Mouse (Mus musculus) left cerebral cortex, postnatal 25 days (tissue): Measurements from ENCODE around the gene Plekhg3. TPM values are rescaled to one million over a fixed set of nuclear protein-coding genes. Genes with fewer than 3 reads are reported as not detected.

Experiments used
- DNase-seq, 2 experiments: peaks; one replicate each; pipeline ENCODE4 v3.0.0; 2022; ENCODE audit warnings: low spot score in 2 of 2, mixed read lengths in 1 of 2
- intact Hi-C: fragments of 180-260 bp; cut with DNase I; formaldehyde crosslinking; loops from one replicate; pipeline ENCODE4 v1.15.1; 2025
- microRNA-seq, 2 experiments: library from miRNA; unstranded; fragments of <30 nt; microRNA quantifications; one replicate each; pipeline ENCODE4 v1.2.0; 2022
- total RNA-seq, 2 experiments: library from RNA; stranded (reverse); gene quantifications; 2 replicates each; pipeline ENCODE4 v1.2.3; 2021

Gene Plekhg3
- total RNA-seq, 2 experiments from 2014 or later: 11.4 to 11.9 TPM

DNA sequence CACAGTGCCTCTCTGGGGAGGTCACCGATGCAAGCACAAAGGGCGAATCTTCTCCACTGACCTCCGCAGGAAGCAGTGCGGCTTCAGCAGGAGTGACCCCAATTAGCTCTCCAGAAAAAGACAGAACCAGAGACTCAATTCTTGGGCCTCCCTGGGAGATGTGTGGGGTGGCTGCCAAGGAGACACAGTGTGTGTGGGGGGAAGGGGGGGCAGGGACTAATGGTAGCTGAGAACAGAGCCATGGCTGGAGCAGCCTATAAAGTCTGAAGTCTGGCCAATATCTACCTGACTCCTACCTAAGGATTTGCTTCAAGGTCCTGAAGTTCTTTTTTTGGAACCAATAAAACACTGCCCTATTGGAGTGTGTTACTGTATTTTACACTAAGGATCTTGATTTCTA is 73.9 kb downstream of the Plekhg3 start:
- no peak for DNase-seq

DNA sequence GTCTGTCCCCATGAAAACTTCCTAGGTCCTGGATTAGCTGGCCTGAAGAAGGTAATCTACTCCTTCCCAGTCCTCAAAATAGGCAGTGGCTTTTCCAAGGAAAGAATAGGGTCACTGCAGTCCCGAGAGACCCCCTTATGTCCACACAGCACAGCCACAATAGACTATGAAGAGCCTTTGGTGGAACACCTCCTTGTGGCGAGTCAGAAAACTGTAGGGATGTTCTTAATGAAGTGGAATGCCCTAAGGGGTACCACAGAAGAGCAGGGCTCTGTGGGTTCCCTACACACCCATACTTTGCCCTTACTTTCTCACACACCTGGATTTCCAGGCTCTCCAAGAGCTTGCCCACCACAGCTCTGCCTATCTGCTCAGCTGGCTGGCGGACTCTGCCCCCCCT is 75.1 kb downstream of the Plekhg3 start:
- no peak for DNase-seq
- intact Hi-C loops: no loop called here

More for the DNA sequence above, 73.9 kb downstream of the Plekhg3 start:
- intact Hi-C loops: no loop called here

DNA sequence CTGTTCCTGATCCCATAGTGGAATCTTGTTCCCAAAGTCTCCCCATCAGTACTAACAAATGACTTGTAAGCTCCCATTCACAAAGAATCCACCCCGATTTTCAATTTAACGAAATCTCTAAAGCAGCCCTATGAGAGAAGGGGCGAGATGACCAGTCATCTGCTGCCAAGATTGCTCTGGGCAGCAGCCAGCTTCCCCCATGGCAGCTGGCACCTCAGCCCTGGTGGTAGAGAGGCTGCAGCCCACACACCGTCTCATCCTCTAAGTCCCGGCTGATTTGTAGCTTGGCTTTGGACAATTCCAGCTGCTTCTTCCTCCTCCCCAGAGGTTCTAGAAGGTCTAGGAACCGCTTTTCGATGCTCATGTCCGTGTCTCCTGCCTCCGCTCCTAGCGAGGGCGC is 77.5 kb downstream of the Plekhg3 start:
- intact Hi-C loops: no loop called here
- no peak for DNase-seq

DNA sequence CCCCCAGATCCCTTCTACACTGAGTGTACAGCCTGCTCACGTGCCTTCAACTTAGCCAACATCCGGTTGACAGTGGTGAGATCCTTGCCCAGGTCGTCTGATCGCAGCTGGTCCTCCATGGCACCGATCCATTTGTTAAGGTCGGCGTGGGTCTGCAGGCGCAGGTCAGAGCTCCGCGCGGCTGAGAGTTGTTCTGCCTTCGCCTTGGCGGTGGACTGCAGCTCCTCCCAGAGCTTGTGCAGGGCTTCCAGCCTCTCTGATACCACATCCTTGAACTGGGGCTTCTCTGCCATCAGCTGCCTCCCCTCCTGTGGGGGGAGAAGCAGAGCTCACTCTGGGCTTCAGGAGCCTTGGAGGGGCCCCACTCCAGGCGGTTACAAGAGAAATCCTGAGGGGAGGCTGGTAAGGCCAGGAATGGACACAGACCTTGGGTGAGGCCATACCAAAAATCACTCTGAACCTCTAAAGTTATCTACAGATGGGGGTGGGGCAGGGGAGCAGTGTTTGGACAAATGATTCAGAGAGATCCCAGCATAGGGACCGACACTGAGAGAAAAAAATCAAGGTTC is 78.4 kb downstream of the Plekhg3 start:
- intact Hi-C loops: no loop called here
- DNase-seq: no peak

DNA sequence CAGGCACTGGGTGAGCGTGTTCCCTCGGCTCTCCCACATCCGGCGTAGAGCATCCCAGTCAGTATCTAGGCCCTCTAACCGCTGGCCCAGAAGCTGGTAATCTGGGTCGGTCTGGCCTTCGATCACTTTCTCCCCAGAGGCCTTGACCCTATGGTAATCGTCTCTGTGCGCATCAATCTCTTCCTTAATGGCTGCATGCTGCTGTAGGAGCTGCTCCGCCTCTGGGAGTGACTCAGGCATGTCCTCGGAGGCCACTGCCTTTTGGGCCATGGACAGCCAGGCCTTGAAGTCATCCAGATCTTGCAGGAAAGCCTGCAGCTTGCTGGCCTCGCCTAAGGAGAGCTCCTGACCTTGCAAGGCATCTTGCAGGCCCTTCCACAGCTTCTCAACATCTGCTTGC is 81.9 kb downstream of the Plekhg3 start:
- intact Hi-C loops: no loop called here
- no peak for DNase-seq

DNA sequence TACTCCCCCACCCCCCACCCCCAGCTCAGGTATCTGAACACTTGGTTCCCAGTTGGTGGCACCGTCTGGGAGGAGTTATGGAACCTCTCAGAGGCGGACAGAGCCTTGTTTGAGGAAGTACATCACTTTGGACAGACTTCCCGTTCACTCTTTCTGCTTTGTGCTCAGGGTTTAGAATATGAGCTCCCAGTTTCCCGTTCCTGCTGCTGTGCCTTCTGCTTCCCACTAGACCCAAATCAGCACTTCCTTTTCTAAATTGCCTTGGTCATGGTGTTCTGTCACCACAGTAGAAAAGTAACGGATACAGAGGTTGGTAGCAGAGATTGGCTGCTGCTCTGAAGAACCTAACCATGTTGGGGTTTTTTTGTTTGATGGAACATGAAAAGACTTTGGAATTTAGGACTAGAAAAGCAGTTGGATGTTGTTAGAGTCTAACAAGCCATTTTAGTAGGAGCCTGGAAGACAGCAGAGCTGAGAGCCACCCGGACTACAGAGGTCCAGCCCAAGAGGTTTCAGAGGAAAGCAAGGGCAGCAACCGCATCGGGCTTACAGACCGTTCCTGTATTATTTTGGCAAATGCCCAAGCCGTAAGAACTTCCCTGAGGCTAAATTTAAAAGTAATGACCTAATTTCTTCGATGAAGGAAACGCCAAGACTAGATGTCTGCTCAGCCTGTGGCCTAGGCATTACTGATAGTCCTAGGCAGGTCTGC is 84.3 kb downstream of the Plekhg3 start:
- intact Hi-C loops: no loop called here
- DNase-seq: no peak

DNA sequence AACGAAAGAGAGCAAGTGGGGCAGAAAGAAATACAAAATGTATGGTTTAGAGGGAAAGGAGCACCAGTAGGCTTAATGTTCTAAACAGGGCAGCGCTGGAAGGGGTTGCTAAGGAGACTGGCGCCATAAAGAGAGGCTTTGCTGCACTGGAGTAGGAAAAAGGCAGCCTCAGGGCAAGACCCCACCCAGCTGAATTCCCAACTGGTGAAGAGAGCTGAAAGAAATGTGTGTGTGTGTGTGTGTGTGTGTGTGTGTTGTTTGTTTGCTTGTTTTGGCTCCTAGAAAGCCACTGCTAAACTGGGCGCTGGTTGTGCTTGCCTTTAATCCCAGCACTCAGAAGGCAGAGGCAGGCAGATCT is 84.9 kb downstream of the Plekhg3 start:
- intact Hi-C loops: no loop called here
- DNase-seq: no peak

DNA sequence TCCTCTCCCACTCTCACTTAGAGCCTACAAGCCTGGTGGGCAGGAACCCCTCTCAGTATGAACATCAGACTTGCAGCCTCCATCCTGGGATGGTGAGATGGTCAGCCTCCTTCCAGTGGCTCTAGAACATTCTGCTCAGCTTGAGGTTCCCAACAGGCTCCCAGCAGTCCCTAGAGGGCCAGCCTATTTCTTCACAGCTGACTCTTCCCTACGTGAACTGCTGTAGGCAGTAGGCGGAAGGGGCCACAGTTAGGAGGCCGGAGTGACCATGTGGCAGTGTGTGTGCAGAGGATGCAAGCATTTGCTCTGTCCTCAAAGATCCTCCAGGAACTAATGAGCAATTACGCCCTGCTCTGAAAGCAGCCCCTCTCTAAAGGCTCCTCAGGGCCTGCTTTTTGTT is 87.5 kb downstream of the Plekhg3 start:
- intact Hi-C loops: no loop called here
- no peak for DNase-seq

DNA sequence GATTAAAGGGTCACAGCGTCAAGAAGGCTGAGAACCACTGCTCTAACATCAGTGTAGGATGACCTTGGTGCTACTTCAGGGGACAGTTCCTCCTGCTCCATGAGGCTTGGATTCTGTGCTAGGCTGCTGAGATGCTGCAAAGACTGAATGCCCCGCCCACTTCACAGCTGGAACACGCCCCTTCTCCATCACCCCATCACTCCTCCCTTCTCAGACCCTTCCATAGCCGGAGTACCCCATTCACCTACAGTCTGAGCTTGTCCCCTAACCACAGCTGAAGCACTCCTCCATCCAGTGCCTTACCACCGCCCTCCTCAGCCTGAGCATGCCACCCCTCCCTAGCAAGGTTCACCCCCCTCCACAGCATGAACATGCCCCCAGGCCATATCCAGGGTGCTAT is 89.2 kb downstream of the Plekhg3 start:
- intact Hi-C loops: no loop called here

DNA sequence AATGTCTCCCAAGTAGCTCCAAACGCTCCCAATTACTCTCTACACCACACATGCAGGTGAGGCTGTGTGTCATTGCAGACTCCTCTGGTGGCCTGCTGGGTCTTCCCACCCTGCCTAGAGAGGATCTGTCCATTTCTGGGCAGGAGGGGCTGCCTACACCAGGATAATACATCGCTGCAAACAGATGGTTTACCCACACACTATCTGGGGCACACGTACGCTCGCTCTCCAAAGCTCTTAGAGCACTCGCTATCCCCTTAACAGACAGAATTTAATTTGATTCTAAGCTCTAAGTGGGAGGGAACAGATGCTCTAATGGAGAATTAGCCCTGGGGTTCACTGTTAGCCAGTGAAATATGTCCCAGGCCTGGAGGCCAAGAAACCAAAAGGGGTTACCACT is 92.7 kb downstream of the Plekhg3 start:
- DNase-seq: peak; percentile 25 to 59
- intact Hi-C loops: no loop called here

More for the DNA sequence above, 89.2 kb downstream of the Plekhg3 start:
- DNase-seq: no peak

Small RNAs within 50 kb of the gene (microRNA-seq; reads per million reads assigned to microRNA genes)
- 0 reads per million in 2 experiments for gene Mir5135

Other genes starting within 250 kb of the Plekhg3 start
- gene Akap5, start 206.0 kb upstream of the Plekhg3 start, total RNA-seq: 100 to 1,000 TPM in 1 of 2 experiments, 10 to 100 TPM in 1; 95.4 to 108 TPM
- 10 to 100 TPM; 19.4 to 20.5 TPM for gene Zbtb25, start 161.3 kb upstream of the Plekhg3 start, total RNA-seq
- 1 to 10 TPM; 5.3 to 5.4 TPM for gene Zbtb1, start 160.6 kb upstream of the Plekhg3 start, total RNA-seq
- gene Hspa2, start 126.7 kb upstream of the Plekhg3 start, total RNA-seq: 10 to 100 TPM; 61.3 to 67.4 TPM
- gene Ppp1r36, start 113.4 kb upstream of the Plekhg3 start, total RNA-seq: 1 to 10 TPM in 1 of 2 experiments, under 1 TPM in 1; 0.39 to 1.3 TPM
- gene Sptb, start 179.7 kb downstream of the Plekhg3 start, total RNA-seq: 10 to 100 TPM; 75.3 to 82.1 TPM
- gene Churc1, start 234.6 kb downstream of the Plekhg3 start, total RNA-seq: 10 to 100 TPM; 32.0 to 34.3 TPM
- 10 to 100 TPM; 23.3 to 28.3 TPM for gene Fntb, start 234.7 kb downstream of the Plekhg3 start, total RNA-seq